Mouse (Mus musculus) adrenal gland, postnatal 10 days (tissue): ENCODE measurements around the gene Nkpd1. TPM values are rescaled to one million over a fixed set of nuclear protein-coding genes. Genes with fewer than 3 reads are reported as not detected.
A peak's percentile ranks its signal among the peaks of the same experiment; 100 is the strongest.

Experiments used
- DNase-seq: peaks from one replicate; pipeline ENCODE4 v3.0.0; 2021; ENCODE audit warnings: mixed read lengths
- long read RNA-seq, 2 experiments: library from polyadenylated mRNA; stranded (forward); transcript quantifications; one replicate each; pipeline ENCODE4 v2.0.0; 2021
- total RNA-seq, 2 experiments: library from RNA; stranded (reverse); gene quantifications; 2 replicates each; pipeline ENCODE4 v1.2.3; 2021

Gene Nkpd1
- total RNA-seq: under 1 TPM; 0.18 to 0.21 TPM
- long read RNA-seq, experiment 1, partial matches to known transcripts: 0 of 1 reads
- long read RNA-seq, experiment 1, other reads (novel, unspliced or antisense): 1 of 1 reads
- long read RNA-seq, experiment 2: 0 reads

GRCm38 (mm10) chr7:19517652-19518365 lies at the start of gene Nkpd1:
TSS of gene Nkpd1 (plus strand) at chr7:19517838.
- DNase-seq: peak; percentile 47

- no peak for DNase-seq
These were observed 49.4 kb upstream of the Nkpd1 start for GRCm38 (mm10) chr7:19468279-19468678.

GRCm38 (mm10) chr7:19469404-19469803 lies 48.2 kb upstream of the Nkpd1 start:
- DNase-seq: no peak

GRCm38 (mm10) chr7:19470308-19470707 lies 47.3 kb upstream of the Nkpd1 start:
- DNase-seq: no peak

GRCm38 (mm10) chr7:19472403-19472802 lies 45.2 kb upstream of the Nkpd1 start:
- peak; percentile 45 for DNase-seq

GRCm38 (mm10) chr7:19473875-19474443 lies 43.7 kb upstream of the Nkpd1 start:
- peak; percentile 90 for DNase-seq

- DNase-seq: no peak
These were observed 40.6 kb upstream of the Nkpd1 start for GRCm38 (mm10) chr7:19477084-19477483.

GRCm38 (mm10) chr7:19477624-19478384 lies 39.8 kb upstream of the Nkpd1 start:
- DNase-seq: no peak

- DNase-seq: no peak
These were observed 34.4 kb upstream of the Nkpd1 start for GRCm38 (mm10) chr7:19483281-19483680.

GRCm38 (mm10) chr7:19485488-19485887 lies 32.1 kb upstream of the Nkpd1 start:
- no peak for DNase-seq

- DNase-seq: no peak
These were observed 31.1 kb upstream of the Nkpd1 start for GRCm38 (mm10) chr7:19486549-19486948.

- DNase-seq: no peak
These were observed 28.1 kb upstream of the Nkpd1 start for GRCm38 (mm10) chr7:19489525-19489924.

GRCm38 (mm10) chr7:19491731-19492130 lies 25.9 kb upstream of the Nkpd1 start:
- DNase-seq: peak; percentile 68

- DNase-seq: peak; percentile 49
These were observed 22.7 kb upstream of the Nkpd1 start for GRCm38 (mm10) chr7:19494751-19495474.

- DNase-seq: peak; percentile 83
These were observed 22.0 kb upstream of the Nkpd1 start for GRCm38 (mm10) chr7:19495521-19496213.

GRCm38 (mm10) chr7:19496214-19496555 lies 21.5 kb upstream of the Nkpd1 start:
- DNase-seq: no peak

GRCm38 (mm10) chr7:19498326-19498725 lies 19.3 kb upstream of the Nkpd1 start:
- DNase-seq: peak; percentile 54

GRCm38 (mm10) chr7:19500420-19501363 lies 16.9 kb upstream of the Nkpd1 start:
- DNase-seq: no peak

- peak; percentile 75 for DNase-seq
These were observed 16.0 kb upstream of the Nkpd1 start for GRCm38 (mm10) chr7:19501658-19502057.

- peak; percentile 73 for DNase-seq
These were observed 14.1 kb upstream of the Nkpd1 start for GRCm38 (mm10) chr7:19503481-19504068.
